Mouse (Mus musculus): ENCODE data around the gene Rrnad1.

- no peak for TF ChIP-seq CTCF (conservative IDR thresholded peaks at IDR 0.05; ENCODE audit: insufficient read depth, insufficient read length, low read depth, low read length)
- TF ChIP-seq POLR2A (IDR thresholded peaks at IDR 0.05; ENCODE audit: low read depth, low read length), result no peak
These were observed 18.1 kb upstream of the Rrnad1 start, which contains the start of gene Crabp2 for GRCm38 (mm10) chr3:87948378-87949265.
